Mouse (Mus musculus): ENCODE data around the gene Jazf1.

The Jazf1 gene

DNA sequence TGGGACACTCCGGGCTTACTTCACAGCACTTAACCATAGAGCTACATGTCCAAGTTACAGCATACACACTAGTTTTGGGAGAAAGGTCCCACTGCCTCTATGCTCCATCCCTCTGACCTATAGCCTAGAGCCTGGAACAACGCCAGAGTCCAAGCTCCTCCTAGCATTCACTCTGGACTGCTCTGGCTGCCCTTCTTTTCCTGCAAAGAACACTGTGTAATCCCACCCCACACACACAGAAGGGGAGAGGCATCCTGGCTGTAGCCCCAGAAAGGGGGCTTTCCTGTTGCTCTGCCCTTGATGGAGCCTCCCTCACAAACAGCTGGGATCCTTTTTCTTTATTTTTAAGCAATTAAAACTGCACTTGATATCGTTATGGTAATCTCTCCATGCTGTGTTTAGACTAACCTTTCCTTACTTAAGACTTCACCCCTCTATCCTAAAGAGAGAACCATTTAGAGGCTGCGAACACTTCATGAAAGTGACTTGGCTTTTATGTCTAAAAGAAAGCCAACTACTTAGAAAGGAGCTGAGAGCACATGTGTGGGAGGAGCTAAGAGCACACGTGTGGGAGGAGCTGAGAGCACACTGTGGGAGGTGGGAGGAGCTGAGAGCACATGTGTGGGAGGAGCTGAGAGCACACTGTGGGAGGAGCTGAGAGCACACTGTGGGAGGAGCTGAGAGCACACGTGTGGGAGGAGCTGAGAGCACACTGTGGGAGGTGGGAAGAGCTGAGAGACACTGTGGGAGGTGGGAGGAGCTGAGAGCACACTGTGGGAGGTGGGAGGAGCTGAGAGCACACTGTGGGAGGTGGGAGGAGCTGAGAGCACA lies 106.6 kb downstream of the Jazf1 start:
- DNase-seq (ENCODE audit: extremely low read depth, low read depth, low spot score) = no peak

DNA sequence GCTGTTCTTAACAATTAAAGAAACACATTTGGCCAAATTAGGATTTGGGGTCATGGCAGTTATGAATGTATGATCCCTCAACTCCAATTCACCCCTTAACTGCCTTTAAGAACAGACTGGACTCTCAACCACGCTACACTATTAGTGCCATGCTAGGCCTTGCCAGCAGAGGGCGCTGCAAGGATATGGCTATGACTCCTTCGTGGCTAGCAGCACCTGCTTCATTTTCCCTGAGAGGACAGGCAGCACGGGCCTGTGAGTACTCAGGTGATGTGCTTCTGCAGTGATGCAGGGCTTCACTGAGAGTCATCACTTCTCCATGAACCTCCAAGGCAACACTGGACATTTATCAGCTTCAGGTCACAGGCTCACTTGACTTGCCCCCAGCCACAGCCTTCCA lies 110.7 kb downstream of the Jazf1 start:
- no peak for DNase-seq (ENCODE audit: extremely low read depth, low read depth, low spot score)

DNA sequence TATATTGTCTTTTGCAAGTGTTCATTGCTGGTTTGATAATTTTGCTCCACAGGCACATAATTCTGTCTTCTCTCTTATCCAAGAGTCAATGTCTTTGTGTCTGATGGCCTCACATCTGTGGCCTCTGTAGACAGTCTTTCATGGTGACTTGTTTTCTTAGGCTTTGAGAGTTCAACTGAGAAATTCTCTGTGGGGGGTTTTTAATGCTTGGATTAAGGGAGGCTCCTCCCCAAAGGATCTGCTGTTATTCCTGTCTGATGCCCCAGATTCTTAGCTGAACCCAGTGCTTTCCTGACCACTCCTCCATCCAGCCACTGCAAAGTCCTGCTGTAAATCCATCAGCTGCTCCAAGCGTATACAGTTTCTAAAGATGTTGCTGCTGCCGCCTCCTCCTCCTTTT lies 112.3 kb downstream of the Jazf1 start:
- no peak for DNase-seq (ENCODE audit: extremely low read depth, low read depth, low spot score)

DNA sequence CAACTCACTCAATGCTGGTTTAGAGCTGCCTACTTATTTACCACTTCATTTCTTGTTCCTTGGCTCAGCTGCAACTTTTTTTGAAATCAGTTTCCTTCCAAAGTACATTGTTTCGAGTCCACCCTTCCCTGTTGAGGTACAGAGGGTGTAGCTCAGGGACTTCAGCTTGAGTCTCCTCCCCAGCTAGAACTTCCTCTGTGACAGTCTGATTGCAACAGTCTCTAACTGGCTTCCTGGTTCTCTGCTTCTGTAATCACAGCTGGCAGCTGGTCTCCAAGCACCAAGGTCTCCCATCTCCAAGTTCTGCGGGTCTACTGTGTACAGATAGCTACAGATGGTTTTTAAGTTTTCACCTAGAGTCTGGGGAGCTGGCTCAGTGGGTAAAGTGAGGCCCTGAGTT lies 113.1 kb downstream of the Jazf1 start:
- no peak for DNase-seq (ENCODE audit: extremely low read depth, low read depth, low spot score)

DNA sequence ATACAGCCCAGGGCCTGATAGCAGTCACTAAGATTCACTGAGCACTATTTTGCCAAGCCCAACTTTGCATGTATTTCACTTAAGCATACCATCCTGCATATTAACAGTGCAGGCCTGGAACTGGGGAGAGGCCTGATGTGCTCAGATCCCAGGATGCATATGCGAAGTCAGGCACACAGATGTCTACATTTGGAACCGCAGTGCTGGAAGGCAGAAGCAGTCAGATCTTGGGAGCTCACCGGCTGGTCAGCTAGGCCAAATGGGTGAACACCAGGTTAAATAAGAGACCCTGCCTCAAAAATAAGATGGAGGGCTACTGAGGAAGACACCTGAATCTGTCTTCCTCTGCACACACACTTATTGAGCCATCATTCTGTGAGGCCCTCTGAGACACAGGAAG lies 113.6 kb downstream of the Jazf1 start:
- DNase-seq (ENCODE audit: extremely low read depth, low read depth, low spot score) = no peak

DNA sequence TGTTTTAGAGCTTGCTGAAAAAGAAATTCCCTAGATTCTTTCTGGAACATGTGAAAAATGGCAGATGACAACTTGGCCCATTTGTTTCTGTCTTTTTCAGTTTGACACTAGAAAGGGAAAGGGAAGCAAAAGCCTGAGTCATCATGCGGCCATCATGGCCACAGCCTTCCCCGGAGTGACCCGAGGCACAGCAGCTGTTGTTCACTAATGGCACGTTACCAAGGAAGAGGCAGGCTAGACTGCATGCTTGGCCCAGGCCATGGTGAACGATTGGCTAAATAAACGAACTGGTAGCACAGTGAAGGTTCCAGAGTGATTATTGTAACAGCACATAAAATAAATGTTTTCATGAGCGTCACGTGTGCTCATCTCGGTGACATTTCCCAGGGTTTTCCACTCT lies 114.0 kb downstream of the Jazf1 start:
- no peak for DNase-seq (ENCODE audit: extremely low read depth, low read depth, low spot score)

DNA sequence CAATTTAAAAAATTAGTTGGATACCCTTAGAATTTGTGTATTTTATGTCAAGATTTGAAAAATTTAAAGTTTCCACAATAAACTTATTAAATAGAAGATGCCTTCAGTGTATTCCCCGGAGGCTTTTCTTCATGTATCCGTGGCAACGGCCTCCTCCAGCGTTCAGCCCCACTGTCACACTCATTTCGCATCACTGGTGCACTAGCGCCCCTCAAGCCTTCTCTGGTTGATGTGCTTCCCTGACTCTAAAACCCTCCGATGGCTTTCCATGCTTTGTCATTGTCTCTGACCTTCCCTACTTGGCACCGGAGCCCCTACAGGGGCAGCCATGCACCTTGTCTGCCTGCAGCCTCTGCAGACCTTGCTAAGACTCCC lies 115.9 kb downstream of the Jazf1 start:
- no peak for DNase-seq (ENCODE audit: extremely low read depth, low read depth, low spot score)

DNA sequence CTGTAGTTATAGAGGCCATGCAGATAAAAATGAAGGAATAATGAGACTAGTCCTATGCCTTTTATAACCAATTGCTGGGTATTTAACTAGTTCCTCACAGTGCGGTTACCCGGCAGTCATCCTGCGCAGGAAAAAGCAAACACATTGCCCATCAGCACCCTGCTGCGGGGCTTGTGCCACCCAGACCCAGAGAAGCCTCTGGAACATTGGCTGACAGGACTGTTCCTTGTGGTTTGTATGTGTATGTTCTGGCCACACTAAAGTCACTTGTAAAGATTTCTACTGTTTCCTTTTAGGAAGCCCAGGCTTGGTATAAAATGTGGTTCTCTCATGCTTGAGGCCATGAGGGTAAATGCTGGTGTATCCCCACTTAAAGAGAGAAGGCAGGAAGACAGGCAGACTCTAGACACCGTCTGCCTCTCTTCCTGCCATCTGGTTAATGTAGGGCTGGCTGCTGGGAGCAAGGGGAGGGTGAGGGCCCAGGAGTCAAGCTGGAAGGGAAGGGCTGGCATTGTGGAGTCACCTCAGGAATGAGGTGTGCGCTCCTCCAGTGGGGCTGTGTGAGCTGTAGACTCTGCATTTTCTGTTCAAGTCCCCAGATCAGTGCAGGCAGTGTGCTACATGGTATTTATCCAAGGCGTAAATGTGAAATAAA lies 116.4 kb downstream of the Jazf1 start:
- DNase-seq (ENCODE audit: extremely low read depth, low read depth, low spot score) = no peak

DNA sequence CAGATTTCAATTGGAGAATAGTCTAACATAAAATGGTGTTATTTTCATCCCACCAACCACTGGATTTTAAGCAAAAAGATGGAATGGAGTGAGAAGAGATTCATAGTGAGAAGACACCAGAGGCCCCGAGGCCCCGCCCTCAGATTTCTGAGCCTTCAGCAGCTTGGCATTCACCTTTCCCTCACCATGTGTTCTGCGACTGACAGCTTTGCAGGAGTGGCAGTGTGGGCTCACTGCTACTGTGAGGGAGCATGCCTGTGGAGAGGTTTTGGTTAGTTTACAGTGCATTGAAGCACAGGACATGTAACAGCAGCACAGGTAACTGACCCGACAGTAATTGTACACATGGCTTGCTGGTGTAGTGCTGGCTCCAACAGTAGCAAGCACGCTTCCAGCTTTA lies 118.1 kb downstream of the Jazf1 start:
- DNase-seq (ENCODE audit: extremely low read depth, low read depth, low spot score) = no peak

DNA sequence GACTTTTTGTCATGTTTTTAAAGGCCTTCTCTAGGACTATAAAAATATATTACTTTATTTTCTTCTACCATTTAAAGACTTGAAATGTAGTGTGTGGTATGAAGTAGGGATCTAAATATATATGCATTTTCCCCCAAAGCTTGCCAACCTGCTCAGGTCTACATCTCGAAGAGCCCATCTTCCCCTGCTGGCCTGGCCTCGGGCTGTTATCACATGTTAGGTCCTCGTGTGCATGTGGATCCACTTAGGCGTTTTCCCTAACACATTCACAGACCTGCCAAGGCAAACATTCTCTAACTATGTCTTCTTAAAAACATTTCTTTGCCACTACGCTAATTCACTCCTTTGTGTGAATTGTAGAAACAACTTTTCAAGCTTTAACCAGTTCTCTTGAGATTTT lies 125.9 kb downstream of the Jazf1 start:
- no peak for DNase-seq (ENCODE audit: extremely low read depth, low read depth, low spot score)

DNA sequence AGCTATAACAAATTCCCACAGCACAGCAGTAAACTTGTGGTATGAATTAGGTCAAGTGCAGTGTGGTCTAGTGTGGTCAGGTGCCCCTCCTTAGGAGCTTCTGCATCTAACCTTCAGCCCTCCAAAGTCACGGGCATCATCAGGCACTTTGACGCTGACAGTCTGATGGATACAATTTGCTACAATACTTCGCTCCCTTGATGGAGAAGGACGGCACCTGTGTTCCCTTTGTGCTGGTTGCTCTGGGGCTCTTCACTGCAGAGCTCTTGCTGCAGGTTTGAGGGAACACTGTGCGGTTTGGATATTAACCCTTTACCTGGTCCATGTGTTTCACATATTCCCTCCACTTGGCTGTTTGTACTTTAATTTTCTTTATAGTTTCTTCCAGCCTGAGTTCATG lies 126.3 kb downstream of the Jazf1 start:
- no peak for DNase-seq (ENCODE audit: extremely low read depth, low read depth, low spot score)

DNA sequence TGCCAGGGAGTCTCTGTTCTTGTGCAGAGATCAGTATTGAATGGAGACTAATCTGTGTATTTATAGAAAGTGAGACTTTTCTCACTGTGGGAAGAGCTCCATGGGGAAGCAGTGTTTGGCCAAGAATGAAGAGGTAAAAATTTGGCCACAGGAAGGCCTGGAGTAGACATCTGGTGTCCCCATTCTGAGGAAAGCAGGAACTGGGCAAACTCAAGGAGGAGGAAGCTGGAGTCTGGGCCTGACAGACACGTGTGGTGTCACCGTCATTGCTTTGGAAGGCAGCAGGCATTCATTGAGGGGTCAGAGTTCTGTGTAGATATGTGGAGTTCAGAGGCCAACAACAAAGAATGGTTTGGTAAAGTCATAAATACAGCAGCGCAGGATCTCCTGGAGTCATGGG lies 130.5 kb downstream of the Jazf1 start:
- no peak for DNase-seq (ENCODE audit: extremely low read depth, low read depth, low spot score)

DNA sequence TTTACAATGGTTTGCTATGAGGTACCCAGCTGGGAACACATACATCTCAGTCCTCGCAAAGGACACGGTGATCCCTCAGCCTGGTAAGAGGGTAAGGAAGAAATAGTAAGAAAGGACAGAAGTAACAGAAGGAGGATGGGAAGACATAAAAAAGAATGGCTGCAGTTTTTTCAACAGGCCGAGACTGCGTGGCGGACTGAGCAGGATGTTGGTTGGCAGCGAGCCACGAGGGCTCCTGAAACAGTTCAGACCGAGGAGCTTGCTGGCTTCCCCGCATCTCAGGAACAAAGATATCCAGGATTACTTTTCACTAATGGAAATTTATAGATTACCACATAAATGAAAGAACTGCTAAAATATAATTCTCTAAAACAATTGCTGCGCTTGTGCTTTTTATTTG lies 131.4 kb downstream of the Jazf1 start:
- no peak for DNase-seq (ENCODE audit: extremely low read depth, low read depth, low spot score)

DNA sequence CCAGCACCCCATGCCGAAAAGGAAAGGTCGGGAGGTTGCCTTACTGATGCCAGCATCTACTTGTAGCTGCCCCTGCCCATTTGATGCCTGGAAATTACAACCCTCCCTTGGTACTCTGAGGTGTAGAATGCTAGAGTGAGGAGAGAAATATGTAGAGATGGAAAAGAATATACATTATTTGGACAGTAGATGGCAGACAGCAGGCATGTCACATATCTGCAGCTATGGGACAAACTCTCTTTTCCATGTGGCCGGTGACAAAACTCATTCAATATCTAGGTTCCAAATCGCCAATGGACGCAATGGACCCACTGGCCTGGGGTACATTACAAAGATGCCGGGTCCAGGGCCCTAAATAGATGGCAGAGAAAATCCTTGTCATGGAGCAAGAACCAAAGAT lies 134.4 kb downstream of the Jazf1 start:
- DNase-seq (ENCODE audit: extremely low read depth, low read depth, low spot score) = no peak

DNA sequence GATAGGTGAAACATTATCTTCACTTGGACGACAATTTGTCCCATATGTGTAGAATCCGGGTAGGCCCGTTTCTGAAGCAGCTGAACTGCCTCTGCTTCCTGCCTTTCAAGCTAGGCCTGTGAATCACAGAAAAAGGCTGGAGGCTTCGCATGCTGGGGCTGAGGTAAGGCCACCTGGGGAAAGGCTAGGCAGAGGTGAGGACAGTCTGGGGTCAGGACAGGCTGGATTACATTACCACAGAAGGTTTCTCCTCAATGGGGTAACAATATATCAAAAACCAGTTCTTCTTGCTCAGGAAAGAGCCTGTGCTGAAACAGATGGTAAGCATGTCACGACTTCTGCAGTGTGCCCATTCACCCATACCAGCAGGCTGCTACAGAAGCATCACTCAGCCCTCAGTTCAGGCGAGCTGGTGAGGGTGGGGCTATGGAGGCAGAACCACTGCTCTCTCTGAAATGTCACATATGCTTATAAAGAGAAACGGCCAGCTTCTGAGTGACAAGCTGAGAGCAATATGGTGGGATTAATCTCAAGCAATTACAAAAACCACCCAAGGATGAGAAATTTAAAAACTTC lies 135.7 kb downstream of the Jazf1 start:
- DNase-seq (ENCODE audit: extremely low read depth, low read depth, low spot score) = no peak

DNA sequence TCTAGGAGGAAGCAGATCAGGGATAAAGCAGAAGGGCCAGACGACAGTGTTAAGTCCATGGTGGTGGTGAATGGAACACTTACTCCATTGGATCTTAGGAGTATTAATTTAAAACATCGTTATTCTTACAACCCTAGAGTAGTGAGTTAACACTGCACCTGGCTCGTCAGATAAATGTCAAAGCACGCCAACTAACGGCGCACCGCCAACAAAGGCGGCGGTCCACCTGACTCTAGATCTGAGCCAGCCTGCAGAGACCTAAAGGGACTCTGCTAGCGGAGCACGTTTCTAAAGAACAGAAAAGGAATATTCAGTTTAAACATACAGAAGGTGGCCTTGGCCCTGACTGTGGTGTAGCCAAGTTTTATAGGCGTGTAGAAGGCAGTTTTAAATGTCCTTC lies 139.1 kb downstream of the Jazf1 start:
- DNase-seq (ENCODE audit: extremely low read depth, low read depth, low spot score) = no peak

DNA sequence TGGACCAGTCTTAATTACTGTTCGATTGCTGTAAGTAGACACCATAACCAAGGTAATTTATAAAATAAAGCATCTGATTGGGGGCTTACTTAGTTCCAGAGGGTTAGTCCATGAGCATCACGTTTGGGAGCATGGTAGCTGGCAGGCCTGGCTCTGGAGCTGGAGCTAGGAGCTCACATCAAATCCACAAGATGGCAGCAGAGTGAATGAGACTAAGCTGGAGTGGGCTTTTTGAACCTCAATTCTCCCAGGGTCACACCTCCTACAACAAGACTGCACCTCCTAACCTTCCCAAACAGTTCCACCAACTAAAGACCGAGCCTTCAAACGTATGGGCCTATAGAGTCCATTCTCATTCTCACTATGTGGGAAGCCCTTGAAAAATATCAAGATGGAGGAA lies 141.5 kb downstream of the Jazf1 start:
- no peak for DNase-seq (ENCODE audit: extremely low read depth, low read depth, low spot score)

DNA sequence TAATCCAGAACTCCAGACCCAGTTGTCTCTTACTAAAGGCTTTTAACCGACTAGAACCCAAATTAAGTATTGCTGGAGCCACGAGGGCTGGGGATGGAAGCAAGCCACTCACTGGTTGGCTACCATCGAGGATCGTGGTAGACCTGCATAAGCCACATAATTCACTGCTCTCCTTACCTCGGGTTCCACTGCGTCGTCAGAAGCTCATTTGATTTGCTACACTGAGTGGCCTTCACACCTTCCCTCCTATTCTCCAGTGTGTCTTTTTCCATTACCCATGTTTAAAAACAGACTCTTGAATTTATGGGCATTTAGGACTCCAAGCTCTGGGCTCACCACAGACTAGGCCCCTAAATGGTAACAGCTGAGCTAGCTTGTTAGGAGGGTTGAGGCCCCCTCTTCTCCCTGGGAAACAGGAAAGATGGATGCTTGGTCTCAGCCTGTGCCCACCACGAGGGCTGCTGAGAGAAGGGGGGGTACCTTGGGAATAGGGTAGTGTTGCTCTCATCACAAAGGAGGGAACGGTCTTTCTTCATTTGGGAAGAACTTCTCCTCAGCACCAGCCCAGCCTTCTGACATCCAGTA lies 142.9 kb downstream of the Jazf1 start:
- no peak for DNase-seq (ENCODE audit: extremely low read depth, low read depth, low spot score)

DNA sequence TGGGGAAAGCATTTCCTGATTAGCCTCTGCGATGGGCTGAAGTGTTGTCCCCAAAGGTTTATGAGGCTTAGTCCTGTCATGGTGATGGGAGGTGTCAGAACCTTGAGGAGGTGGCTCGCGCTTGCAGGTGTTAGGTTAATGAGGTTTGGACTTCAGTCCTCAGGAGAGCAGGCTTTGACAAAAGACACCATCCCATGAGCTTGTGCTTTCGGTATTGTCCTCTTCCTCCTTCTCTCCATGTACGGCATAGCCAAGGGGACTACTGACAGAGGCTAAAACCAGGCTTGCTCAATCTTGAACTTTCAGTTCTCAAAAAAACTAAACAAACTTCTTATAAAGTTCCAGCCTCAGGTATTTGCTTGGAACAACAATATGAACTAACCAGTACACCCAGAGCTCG lies 147.2 kb downstream of the Jazf1 start:
- DNase-seq (ENCODE audit: extremely low read depth, low read depth, low spot score) = no peak

DNA sequence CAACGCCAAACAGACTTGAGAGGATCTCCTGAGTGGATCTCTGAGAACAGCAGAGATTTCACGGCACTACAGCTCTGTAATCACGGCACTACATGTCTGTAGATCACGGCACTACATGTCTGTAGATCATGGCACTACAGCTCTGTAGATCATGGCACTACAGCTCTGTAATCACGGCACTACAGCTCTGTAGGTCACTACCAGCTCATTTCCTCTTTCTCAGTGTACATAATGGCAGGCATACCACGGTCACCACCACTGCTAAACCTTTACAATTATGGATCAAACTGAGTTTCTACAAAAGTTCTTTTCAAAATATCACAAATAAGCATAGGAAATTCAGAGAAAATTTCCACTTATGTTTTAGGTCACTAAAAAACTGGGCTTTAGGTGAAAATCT lies 147.7 kb downstream of the Jazf1 start:
- no peak for DNase-seq (ENCODE audit: extremely low read depth, low read depth, low spot score)

DNA sequence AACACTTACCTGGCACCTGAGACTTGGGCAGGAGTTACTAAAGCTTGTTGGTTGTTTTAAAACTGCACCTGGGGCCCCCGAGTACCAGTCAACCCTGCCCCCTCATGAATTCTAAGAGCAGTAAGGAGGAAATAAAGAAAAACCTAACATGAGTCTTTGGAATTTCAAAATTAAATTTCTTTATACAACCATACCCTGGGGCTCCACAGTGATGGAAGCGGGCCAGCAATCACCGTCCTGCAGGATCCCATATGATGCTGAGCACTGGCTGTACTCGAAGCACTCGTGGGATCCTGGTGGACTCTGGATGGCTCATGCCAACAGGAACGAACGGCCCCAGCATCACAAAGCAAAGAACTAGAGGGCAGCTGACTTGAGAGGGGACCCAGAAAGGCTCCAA lies 149.0 kb downstream of the Jazf1 start:
- no peak for DNase-seq (ENCODE audit: extremely low read depth, low read depth, low spot score)

DNA sequence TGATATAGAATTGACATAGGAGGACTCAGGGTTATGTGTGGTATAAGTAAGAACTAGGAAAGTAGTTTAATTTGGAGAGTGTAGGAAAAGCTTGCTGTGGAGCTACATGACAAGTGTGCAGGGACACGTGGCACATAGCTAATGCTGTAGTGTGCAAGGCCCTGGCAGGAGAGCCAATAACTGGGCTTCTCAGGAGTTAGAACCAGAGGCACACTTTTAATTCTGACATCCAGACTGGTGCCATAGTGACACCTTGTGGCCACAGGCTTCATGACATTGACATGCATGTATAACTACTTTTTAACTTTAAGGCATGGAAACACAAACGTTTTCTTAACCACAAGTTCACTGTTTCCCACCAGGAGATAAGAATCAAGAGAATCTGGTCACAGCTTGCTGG lies 149.5 kb downstream of the Jazf1 start:
- DNase-seq (ENCODE audit: extremely low read depth, low read depth, low spot score) = no peak
